12 mouse cellular contexts compared by ENCODE assay signal in the genomic region with DNA sequence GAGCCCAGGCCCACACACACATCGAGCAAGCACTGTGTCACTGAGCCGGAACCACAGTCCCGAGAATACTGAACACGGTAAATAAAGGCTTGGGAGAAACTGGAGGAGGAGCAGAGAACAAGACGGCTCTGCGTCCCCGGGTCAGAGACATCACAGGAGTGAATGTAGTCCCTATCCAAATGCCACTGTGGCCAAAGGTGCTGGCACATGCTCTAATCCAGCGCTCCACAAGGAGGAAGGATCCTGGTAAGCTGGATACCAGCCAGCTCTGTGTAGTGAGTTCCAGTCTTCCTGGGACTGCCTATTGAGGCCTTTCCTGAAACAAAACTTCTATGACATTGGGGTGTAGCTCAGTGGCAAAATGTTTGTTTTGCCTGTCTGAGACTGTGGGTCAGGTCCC.
"Had no signal": no experiment of that assay in that cellular context is flagged by ENCODE, and none has a peak within 500 bp of the region (broad histone marks: within the 10 kb centered on the region; RNA-seq: fewer than 3 reads in every experiment).

No protein-coding gene starts in this region.

- H3K27me3 ChIP-seq: limb, embryonic 13.5 days; liver, embryonic 12.5 days; neural tube, embryonic 12.5 days had no signal

- H3K9ac ChIP-seq: limb, embryonic 13.5 days; liver, embryonic 12.5 days; lung, embryonic 14.5 days; neural tube, embryonic 12.5 days had no signal

- H3K27ac ChIP-seq: limb, embryonic 13.5 days; liver, embryonic 12.5 days; midbrain, embryonic 10.5 days; neural tube, embryonic 12.5 days; stomach, postnatal 0 days had no signal

- H3K4me3 ChIP-seq: limb, embryonic 13.5 days; liver, embryonic 12.5 days; midbrain, embryonic 10.5 days; neural tube, embryonic 12.5 days had no signal

- DNase-seq: kidney, adult 18-20 months; layer of hippocampus, adult 9-11 months; layer of hippocampus, postnatal 36 days; lung, embryonic 14.5 days; lung, postnatal 10 days; lung, postnatal 4 days; midbrain, embryonic 14.5 days had no signal

- H3K4me1 ChIP-seq: limb, embryonic 13.5 days; liver, embryonic 12.5 days; midbrain, embryonic 10.5 days; neural tube, embryonic 12.5 days had no signal
